Mouse (Mus musculus) mouse trophoblast stem cell (cell line): ENCODE measurements around the gene Arrb2.
"Not testable (repeated sequence)": the region's sequence is repeated elsewhere in the genome, so short reads cannot be mapped to it uniquely, and the experiment has no call there.

Experiments used
- in situ Hi-C, 2 experiments: fragments of 300-500 bp; cut with MseI, MboI; formaldehyde crosslinking; loops; 2 replicates in 1 of 2; 3 replicates in 1 of 2; pipeline ENCODE4 v1.15.1; 2025

Gene Arrb2

DNA sequence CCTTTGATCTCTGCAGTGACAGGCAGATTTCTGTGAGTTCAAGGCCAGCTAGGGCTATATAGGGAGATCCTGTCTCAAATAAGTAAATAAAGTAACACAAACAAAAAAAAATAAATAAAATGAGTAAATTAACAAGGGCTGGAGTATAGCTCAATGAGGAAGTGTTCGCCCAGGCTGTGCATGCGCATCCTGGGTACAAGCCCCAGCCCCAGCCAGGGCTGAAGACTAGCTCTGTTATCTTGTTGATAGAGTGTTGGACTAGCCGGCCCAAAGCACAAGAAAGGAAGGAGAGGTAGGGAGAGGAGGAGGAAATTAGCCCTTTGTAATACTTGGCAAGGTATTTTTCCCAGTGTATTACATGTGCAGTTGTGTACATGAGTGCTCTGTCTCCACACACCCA, 11.5 kb downstream of the Arrb2 start:
- in situ Hi-C loops: no loop called here

GRCm38 (mm10) chr11:70444667-70445066, 12.2 kb downstream of the Arrb2 start:
- in situ Hi-C loops: no loop called here

DNA sequence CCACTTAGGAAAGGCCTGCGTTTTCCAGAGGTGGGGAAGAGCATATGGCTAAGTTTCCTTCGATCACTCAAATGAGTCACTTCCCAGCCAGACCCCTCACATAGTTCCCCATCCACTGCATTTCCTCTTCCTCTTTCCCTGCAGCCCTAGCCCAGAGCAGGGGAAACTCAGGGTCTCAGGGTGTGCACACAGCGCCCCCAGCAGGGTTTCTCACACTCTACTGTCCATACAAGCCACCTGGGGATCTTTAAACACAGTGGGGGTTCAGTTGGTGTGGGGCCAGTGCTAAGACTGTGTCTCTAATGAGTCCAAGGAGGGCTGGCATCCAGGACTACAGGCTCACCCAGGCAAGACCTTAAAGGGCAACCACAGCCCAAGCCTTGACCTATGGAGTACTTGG, 14.3 kb downstream of the Arrb2 start:
- in situ Hi-C loops: no loop called here

DNA sequence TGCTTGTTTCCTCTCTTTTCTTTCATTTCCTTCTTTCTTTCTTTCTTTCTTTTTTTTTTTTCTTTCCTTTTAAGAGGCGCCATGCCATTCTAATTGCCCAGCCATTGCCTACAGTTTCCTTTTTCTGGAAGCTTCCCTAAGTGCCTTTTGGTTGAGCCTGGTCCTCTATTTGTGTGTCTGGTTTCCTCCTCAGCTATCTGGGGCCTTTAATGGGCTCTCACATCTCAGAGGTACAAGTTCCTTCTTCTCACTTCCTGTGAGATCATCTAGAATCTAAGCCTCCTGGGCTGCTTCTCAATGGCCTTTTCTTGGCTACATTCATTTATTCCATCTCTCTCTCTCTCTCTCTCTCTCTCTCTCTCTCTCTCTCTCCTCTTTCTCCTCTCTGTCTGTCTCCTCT, 14.9 kb downstream of the Arrb2 start:
- in situ Hi-C loops: no loop called here

GRCm38 (mm10) chr11:70450926-70451325, 18.5 kb downstream of the Arrb2 start:
- in situ Hi-C loops: no loop called here

- in situ Hi-C loops: no loop called here
Measured at GRCm38 (mm10) chr11:70451797-70452498, 19.5 kb downstream of the Arrb2 start, which contains the start of gene Med11. TSS of gene Med11 (plus strand) at chr11:70451919.

- in situ Hi-C loops: no loop called here
Measured at GRCm38 (mm10) chr11:70453261-70454044, 21.0 kb downstream of the Arrb2 start.

DNA sequence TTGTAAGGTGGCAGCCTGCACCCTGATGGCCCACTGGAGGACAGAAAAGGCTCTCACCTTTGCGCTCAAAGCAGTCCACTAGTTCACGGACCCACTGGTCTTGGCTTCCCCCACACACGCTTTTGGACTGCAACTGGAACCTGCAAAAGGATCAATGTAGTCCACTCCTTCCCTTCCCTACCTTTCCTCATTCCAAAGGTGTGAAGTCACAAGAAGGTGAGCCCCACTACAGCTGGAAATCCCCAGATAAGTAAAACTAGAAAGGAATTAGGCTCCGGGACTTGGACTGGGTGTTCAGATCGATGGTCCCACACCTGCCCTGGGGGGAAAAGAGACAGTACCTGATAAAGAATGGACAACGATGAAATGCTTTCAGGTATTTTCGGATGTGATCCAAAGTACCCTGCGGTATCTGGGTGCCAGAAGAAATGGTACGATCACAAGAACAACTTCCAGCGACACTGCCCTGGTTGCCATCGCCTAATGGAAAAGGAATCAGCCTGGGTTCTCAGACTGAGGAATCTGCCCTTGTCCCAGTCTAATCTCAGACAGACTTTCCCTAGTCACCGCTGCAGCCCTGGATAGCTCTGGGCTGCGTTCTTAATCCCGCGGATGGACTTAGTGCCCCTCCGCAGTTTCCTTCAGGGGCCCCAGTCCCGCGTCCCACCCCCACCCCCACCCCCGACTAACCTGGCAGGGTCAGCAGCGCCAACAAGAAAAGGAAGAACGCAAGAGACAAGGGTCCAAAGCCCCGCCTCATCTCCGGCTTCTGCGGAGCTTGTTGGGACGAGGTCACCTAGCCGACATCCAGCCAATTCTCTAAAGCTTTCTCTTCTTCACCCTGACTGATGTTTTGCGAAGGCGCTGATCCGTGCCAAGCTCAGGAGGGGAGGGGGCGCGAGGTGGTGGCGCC, 26.5 kb downstream of the Arrb2 start, which contains the start of gene Zmynd15:
Gene Zmynd15 (plus strand): TSS at position 746 of the 913 bp plus-strand sequence.
- in situ Hi-C loops: no loop called here

GRCm38 (mm10) chr11:70459601-70460101, 27.2 kb downstream of the Arrb2 start, which contains the start of gene Cxcl16:
TSS of gene Cxcl16 (minus strand) at chr11:70459984.
- in situ Hi-C loops: no loop called here

DNA sequence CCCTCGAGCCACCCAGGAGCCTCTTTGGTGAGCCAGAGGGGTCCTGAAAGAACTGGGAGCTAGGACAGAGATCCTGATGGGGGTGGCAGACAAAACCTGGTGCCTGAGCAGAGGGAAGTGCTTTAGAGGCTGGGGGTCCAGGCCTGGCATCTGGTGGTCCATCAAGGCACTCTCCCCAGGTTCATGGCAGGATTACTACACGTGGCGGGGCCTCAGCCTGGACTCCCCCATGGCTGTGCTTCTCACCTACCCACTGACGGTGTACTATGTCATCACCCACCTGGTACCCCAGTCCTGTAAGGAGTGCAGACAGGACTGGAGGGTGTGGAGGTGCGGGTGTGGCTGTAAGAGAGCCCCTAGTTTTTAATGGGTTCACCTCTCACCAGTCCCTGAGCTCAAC, 31.5 kb downstream of the Arrb2 start:
- in situ Hi-C loops: no loop called here

GRCm38 (mm10) chr11:70465211-70465610, 32.8 kb downstream of the Arrb2 start:
- in situ Hi-C loops: no loop called here

- in situ Hi-C loops: no loop called here
Measured at GRCm38 (mm10) chr11:70465824-70466223, 33.4 kb downstream of the Arrb2 start.

GRCm38 (mm10) chr11:70467902-70468619, 35.6 kb downstream of the Arrb2 start:
- in situ Hi-C loops: no loop called here

DNA sequence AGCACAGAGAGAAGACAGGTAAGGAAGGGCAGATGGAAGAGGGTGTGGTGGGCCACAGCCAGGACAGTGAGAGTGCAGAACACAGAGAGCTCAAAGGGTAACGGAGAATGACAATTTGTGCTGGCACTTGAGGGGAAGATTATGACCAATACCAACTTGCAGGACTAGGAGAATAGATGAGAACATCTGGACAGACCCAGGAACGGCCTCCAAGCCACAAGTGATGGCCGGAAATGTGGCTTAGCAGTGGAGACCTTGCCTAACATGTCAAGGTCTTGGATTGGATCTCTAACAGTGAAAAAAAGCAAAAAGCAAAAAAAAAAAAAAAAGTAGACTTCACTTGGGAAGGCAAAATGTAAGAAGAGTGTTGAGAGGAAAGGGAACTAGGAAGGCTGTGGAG, 37.3 kb downstream of the Arrb2 start:
- in situ Hi-C loops: no loop called here

DNA sequence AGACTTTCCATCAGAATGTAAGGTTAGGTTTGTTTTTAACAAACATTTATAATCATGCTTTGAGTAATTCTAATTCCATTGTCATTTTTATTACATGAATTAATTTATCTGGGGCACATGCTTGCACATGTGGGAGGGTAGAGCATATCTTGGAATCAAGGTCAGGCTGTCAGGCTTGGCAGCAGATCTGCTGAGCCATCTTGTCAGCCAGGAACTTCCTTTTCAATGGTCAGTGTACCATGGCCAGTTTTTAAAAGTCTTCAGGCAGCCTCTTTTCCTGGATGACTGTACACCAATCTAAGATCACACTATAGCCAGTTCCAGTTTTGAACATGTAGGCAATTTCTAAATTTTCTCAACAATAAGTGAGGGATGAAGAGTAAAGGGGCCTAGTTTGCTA, 40.3 kb downstream of the Arrb2 start:
- in situ Hi-C loops: no loop called here

DNA sequence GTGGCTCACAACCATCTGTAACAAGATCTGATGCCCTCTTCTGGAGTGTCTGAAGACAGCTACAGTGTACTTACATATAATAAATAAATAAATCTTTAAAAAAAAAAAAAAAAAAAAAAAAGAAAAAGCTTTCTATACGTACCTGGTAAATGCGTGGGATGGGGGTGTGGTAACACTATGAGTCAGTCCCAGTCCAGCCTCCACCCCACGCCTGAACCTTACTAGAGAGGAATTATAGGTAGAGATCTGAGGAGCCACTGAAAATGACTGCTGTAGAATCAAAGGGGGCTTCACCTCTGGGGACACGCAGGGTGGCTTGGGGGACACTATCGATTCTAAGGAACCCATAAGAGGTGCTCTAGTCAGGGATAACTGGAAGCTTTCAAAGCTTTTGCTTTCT, 40.9 kb downstream of the Arrb2 start:
- in situ Hi-C loops: not testable (repeated sequence)

DNA sequence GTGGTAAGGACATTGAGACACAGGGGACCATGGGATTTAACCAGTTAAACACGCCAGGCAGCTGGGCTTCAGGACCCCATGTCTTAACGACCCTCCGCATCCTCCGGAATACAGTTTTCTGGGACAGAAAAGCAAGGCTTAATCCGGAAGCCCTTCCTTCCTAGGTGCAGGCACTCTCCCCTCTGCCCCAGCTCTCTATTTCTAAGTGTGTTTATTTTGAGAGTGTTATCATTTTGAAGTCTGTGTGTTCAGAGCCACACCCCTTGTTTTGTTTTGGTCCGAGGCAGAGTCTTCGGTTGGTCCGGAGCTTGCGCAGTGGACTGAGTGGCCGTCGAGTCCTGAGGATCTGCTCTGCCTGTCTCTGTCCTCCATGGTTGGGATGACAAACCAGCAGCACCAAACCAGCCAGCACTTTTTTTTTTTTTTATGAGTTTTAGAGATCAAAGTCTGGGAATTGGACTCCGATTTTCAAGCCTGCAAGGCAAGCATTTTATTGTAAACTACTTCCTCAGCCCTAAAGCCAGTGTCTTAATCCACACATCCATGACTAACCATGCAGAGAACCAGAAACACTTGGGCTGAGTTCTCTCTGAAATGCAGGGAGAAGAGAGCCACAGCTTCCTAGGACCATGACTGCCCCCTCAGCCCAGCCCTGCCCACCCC, 42.6 kb downstream of the Arrb2 start:
- in situ Hi-C loops: no loop called here

- in situ Hi-C loops: no loop called here
Measured at GRCm38 (mm10) chr11:70485498-70485897, 53.1 kb downstream of the Arrb2 start.

- in situ Hi-C loops: no loop called here
Measured at GRCm38 (mm10) chr11:70487816-70488215, 55.4 kb downstream of the Arrb2 start.

DNA sequence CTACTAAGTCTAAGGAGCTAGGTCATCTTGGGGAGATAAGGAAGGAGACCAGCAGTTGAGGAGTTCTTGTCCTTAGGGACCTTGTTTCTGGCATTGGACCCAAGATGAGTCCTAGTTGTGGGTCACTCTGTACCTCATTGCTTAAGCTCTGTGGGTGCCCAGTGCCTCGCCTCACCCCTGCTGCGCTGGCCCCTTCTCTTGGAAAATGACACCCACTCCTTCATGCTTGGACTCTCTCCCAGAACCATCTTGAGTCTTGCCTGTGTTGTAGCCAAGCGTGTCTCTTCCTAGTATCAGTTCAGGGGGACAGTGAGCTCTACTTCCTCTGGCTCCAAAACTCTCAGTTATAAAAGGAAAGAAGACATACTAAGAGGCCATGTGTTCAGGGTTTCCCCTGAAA, 56.7 kb downstream of the Arrb2 start:
- in situ Hi-C loops: no loop called here
